Mouse (Mus musculus) CD8-positive naive resting alpha-beta T cell, adult 2 months (primary cell): ENCODE measurements around the gene Mroh8.
A peak's percentile ranks its signal among the peaks of the same experiment; 100 is the strongest.

Experiments used
- DNase-seq, 2 experiments: peaks; one replicate each; pipeline ENCODE4 v3.0.0; 2022; ENCODE audit warnings: low read depth in 2 of 2, low spot score in 2 of 2

The Mroh8 gene

GRCm38 (mm10) chr2:157279416-157279800 lies at the start of gene Mroh8:
Gene Mroh8, minus strand, starts transcription at chr2:157279549.
- DNase-seq: peak in 1 of 2 experiments; percentile 8

- no peak for DNase-seq
Observed at GRCm38 (mm10) chr2:157328570-157328969, 49.2 kb upstream of the Mroh8 start.

- DNase-seq: no peak
Observed at GRCm38 (mm10) chr2:157328106-157328505, 48.8 kb upstream of the Mroh8 start.

- no peak for DNase-seq
Observed at GRCm38 (mm10) chr2:157325238-157325637, 45.9 kb upstream of the Mroh8 start.

GRCm38 (mm10) chr2:157322029-157322766 lies 42.8 kb upstream of the Mroh8 start:
- no peak for DNase-seq

- DNase-seq: no peak
Observed at GRCm38 (mm10) chr2:157320886-157321285, 41.5 kb upstream of the Mroh8 start.

GRCm38 (mm10) chr2:157320135-157320534 lies 40.8 kb upstream of the Mroh8 start:
- no peak for DNase-seq

- no peak for DNase-seq
Observed at GRCm38 (mm10) chr2:157317220-157317619, 37.9 kb upstream of the Mroh8 start.

- DNase-seq: no peak
Observed at GRCm38 (mm10) chr2:157316358-157316933, 37.1 kb upstream of the Mroh8 start.

- no peak for DNase-seq
Observed at GRCm38 (mm10) chr2:157315486-157315885, 36.1 kb upstream of the Mroh8 start.

- DNase-seq: no peak
Observed at GRCm38 (mm10) chr2:157314310-157314709, 35.0 kb upstream of the Mroh8 start.

- DNase-seq: no peak
Observed at GRCm38 (mm10) chr2:157313718-157314117, 34.4 kb upstream of the Mroh8 start.

- DNase-seq: no peak
Observed at GRCm38 (mm10) chr2:157310963-157311637, 31.8 kb upstream of the Mroh8 start.

- DNase-seq: no peak
Observed at GRCm38 (mm10) chr2:157309611-157310010, 30.3 kb upstream of the Mroh8 start.

- DNase-seq: no peak
Observed at GRCm38 (mm10) chr2:157308273-157308917, 29.0 kb upstream of the Mroh8 start.

GRCm38 (mm10) chr2:157307715-157308265 lies 28.4 kb upstream of the Mroh8 start:
- DNase-seq: no peak

- no peak for DNase-seq
Observed at GRCm38 (mm10) chr2:157306091-157307032, 27.0 kb upstream of the Mroh8 start.

GRCm38 (mm10) chr2:157303096-157303495 lies 23.7 kb upstream of the Mroh8 start:
- no peak for DNase-seq

- DNase-seq: no peak
Observed at GRCm38 (mm10) chr2:157300051-157300450, 20.7 kb upstream of the Mroh8 start.

GRCm38 (mm10) chr2:157296105-157296689 lies 16.8 kb upstream of the Mroh8 start:
- no peak for DNase-seq
